Mouse (Mus musculus): ENCODE results near the gene Ldlrad1.

DNA sequence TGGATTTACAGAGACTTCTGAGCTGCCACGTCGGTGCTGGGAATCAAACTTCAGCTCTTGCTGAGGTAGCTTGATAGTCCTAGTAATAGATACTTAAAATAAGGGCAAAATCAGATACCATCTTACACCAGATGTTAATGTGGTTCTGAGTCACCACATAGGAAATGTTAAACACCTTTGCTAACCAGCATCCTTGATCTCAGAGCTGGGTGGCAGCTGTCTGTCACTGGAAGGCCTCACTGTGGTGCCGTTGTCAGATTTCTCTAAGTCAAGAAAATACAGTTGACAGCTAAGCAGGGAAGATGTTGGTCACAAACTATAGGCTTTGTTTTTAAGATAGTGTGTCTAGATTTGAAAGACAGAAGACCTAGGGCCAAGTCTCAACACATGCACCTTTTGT lies 7.2 kb upstream of the Ldlrad1 start:
- TF ChIP-seq POLR2A (IDR thresholded peaks at IDR 0.05; ENCODE audit: low read depth, low read length) (no peak), CTCF (IDR thresholded peaks at IDR 0.05; ENCODE audit: borderline replicate concordance, insufficient read depth, low read length) (no peak)
